Comparison of ENCODE assay signal across 8 mouse cellular contexts in the genomic region with DNA sequence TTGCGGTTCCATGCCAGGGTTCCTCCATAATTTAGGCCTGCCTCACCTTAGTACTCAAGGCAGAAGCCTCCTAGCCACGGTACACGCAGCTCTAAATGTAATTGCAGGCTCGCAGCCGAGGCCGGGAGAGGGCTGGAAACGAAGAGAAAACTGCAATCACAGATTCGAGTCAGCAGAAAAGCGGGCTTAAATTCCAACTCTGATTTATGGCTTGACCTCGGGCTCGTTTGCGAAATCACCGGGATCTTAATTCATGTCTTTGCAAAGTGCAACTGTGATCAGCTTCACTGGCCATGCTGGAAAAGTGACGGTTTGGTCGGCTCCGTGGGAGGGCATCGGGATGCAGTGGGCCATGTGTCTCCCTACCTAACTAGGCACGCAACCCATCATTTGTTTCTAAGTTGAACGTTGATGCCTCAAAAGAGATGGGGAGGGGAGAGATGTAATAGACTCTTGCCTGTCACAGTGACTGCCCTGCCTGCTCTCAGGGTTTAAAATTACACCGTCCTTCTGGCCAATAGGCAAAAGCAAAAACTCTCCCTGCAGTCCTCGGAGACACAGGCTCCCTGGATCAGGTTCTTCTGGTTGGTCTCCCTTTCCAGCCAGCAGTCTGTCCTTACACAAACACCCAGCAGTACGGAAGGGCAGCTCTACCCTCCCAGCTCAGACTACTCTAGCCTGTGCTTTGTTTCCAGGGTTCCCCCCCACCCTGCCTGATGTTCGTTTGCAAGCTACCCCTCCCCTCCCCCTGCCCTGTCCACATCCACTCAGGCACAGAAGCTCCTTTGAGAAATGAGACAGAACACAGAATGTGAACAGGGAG.
A peak's percentile ranks its signal among the peaks of the same experiment; 100 is the strongest.
DNase-seq lines count a peak whose midpoint lies in the region; ATAC-seq and TF ChIP-seq lines count a peak whose summit lies in the region.

No protein-coding gene starts in this region.

- peak; percentile 88 for DNase-seq in adrenal gland, adult 2 months
- peak; percentile 71 for DNase-seq in embryonic facial prominence, embryonic 11.5 days (ENCODE audit: low spot score)
- peak; percentile 31 for DNase-seq in lung, postnatal 10 days
- peak; percentile 63 for DNase-seq in retina, embryonic 14.5 days (ENCODE audit: low spot score)
- no peak for DNase-seq in right cerebral cortex, adult 18-20 months
- DNase-seq in left cerebral cortex, adult 2 months (ENCODE audit: extremely low spot score in 1 of 2, low spot score in 2 of 2) = no peak

- WGBS in embryonic facial prominence, embryonic 11.5 days = 27% methylated on average over 23 of the region's 23 CpGs
- WGBS in heart, embryonic 12.5 days = 46% methylated on average over 23 of the region's 23 CpGs
- WGBS in kidney, embryonic 15.5 days = 5% methylated on average over 23 of the region's 23 CpGs

- no peaks in the 10 kb centered on the region for H3K27me3 ChIP-seq in embryonic facial prominence, embryonic 11.5 days (ENCODE audit: control insufficient read depth, insufficient read depth, low read length)
- H3K27me3 ChIP-seq in heart, embryonic 12.5 days (replicated peaks) = no peaks in the 10 kb centered on the region
- no peaks in the 10 kb centered on the region for H3K27me3 ChIP-seq in kidney, embryonic 15.5 days

- H3K4me1 ChIP-seq in embryonic facial prominence, embryonic 11.5 days (ENCODE audit: control insufficient read depth, insufficient read depth, low read length) = peaks cover 6% of the 10 kb centered on the region; the same call in 1 of the 2 replicates
- H3K4me1 ChIP-seq in heart, embryonic 12.5 days (replicated peaks) = peaks cover 42% of the 10 kb centered on the region
- peaks cover 47% of the 10 kb centered on the region for H3K4me1 ChIP-seq in kidney, embryonic 15.5 days

- H3K9me3 ChIP-seq in embryonic facial prominence, embryonic 11.5 days (replicated peaks; ENCODE audit: control insufficient read depth, low read length) = no peaks in the 10 kb centered on the region
- no peaks in the 10 kb centered on the region for H3K9me3 ChIP-seq in heart, embryonic 12.5 days (replicated peaks)
- no peaks in the 10 kb centered on the region for H3K9me3 ChIP-seq in kidney, embryonic 15.5 days (replicated peaks)

- H3K4me2 ChIP-seq in embryonic facial prominence, embryonic 11.5 days (ENCODE audit: low read depth, low read length) = peak overlapping the region; percentile 13; the same call in 1 of the 2 replicates
- peak overlapping the region; percentile 58 for H3K4me2 ChIP-seq in heart, embryonic 12.5 days
- H3K4me2 ChIP-seq in kidney, embryonic 15.5 days = peak overlapping the region; percentile 60

- no peaks in the 10 kb centered on the region; the same call in 1 of the 2 replicates for H3K36me3 ChIP-seq in embryonic facial prominence, embryonic 11.5 days (replicated peaks; ENCODE audit: control insufficient read depth, insufficient read depth, low read depth, low read length)
- H3K36me3 ChIP-seq in heart, embryonic 12.5 days = peaks cover 8% of the 10 kb centered on the region
- peaks cover 19% of the 10 kb centered on the region for H3K36me3 ChIP-seq in kidney, embryonic 15.5 days

- no peak overlapping the region for H3K4me3 ChIP-seq in embryonic facial prominence, embryonic 11.5 days (ENCODE audit: low read depth, low read length)
- no peak overlapping the region for H3K4me3 ChIP-seq in heart, embryonic 12.5 days
- H3K4me3 ChIP-seq in kidney, embryonic 15.5 days (replicated peaks) = peak overlapping the region; percentile 26
- no peak overlapping the region for H3K4me3 ChIP-seq in left cerebral cortex, adult 2 months

- TF ChIP-seq CTCF in left cerebral cortex, adult 2 months (IDR thresholded peaks at IDR 0.05) = no peak

- peak overlapping the region; percentile 59 for H3K27ac ChIP-seq in embryonic facial prominence, embryonic 11.5 days (replicated peaks; ENCODE audit: low read depth, low read length)
- H3K27ac ChIP-seq in heart, embryonic 12.5 days (ENCODE audit: poor library complexity, severe bottlenecking) = peak overlapping the region; percentile 91
- peak overlapping the region; percentile 89 for H3K27ac ChIP-seq in kidney, embryonic 15.5 days
- no peak overlapping the region for H3K27ac ChIP-seq in left cerebral cortex, adult 2 months

- intact Hi-C loops in left cerebral cortex, adult 2 months (cut with DNase I) = no loop called here

- no peak overlapping the region for H3K9ac ChIP-seq in embryonic facial prominence, embryonic 11.5 days (replicated peaks; ENCODE audit: low read length)
- peak overlapping the region; percentile 52 for H3K9ac ChIP-seq in heart, embryonic 12.5 days
- peak overlapping the region; percentile 17 for H3K9ac ChIP-seq in kidney, embryonic 15.5 days

- ATAC-seq in embryonic facial prominence, embryonic 11.5 days (replicated peaks; ENCODE audit: insufficient number of reproducible peaks, low FRiP score, low TSS enrichment, low read depth) = peak; percentile 88
- ATAC-seq in heart, embryonic 12.5 days (ENCODE audit: insufficient number of reproducible peaks, low FRiP score) = peak; percentile 55
- ATAC-seq in kidney, embryonic 15.5 days (replicated peaks; ENCODE audit: low FRiP score) = peak; percentile 95

Comparison
In these comparisons a context has a peak if more than half of its experiments do, and no peak if none do; other contexts are left out.
1. DNase-seq: peak in adrenal gland, adult 2 months (single experiment), embryonic facial prominence, embryonic 11.5 days (single experiment), lung, postnatal 10 days (single experiment) and retina, embryonic 14.5 days (single experiment); none in right cerebral cortex, adult 18-20 months (single experiment) and left cerebral cortex, adult 2 months (0 of 2).
2. Peak in every context shown above with its lines, with median percentiles within 50 percentile points of each other: ATAC-seq and H3K4me2 ChIP-seq.